Mouse (Mus musculus): Measurements from ENCODE around the gene Tas1r1. TPM values are rescaled to one million over a fixed set of nuclear protein-coding genes. Genes with fewer than 3 reads are reported as not detected.
A peak's percentile ranks its signal among the peaks of the same experiment; 100 is the strongest.

The Tas1r1 gene
- polyA plus RNA-seq, 1 experiment from 2014 or later = 0.67 TPM

- Histone ChIP-seq H3K4me1 (replicated peaks; ENCODE audit: control insufficient read depth, insufficient read depth, low read length) (peaks cover 8% of the 10 kb centered on the region), H3K27ac (ENCODE audit: low read depth, low read length) (no peak overlapping the region), H3K4me3 (ENCODE audit: low read depth, low read length) (no peak overlapping the region), H3K9me3 (ENCODE audit: control insufficient read depth, low read length) (no peaks in the 10 kb centered on the region), H3K4me2 (ENCODE audit: low read depth, low read length, severe bottlenecking) (no peak overlapping the region), H3K36me3 (ENCODE audit: control insufficient read depth, insufficient read depth, low read length) (peaks cover 8% of the 10 kb centered on the region), H3K9ac (ENCODE audit: low read length) (no peak overlapping the region), H3K27me3 (ENCODE audit: control insufficient read depth, insufficient read depth, low read length) (no peaks in the 10 kb centered on the region)
- 86% methylated on average over 6 of the region's 6 CpGs for WGBS
- no peak for ATAC-seq (replicated peaks; ENCODE audit: low FRiP score)
- DNase-seq (ENCODE audit: low spot score) = no peak
Observed at GRCm38 (mm10) chr4:151993035-151993434, 45.3 kb downstream of the Tas1r1 start.

DNA sequence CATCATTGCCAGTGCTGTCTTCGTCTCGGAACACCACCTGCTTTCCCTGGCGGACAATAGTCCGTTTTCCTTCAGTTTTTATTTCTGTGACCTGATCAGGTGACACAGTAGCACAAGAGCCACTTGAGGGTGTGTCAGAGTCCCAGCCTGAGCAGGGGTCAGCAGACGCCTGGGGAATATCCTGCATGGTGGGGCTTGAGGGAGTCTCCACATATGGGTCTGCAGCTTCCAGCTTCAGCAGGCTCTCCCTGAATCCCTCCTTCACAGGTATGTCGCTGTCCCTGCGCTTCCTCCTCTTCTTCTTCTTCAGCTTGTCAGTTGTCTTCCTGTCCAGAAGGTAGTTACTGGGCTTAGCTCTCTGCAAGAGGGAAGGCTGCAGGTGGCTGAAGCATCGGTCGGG lies 46.3 kb downstream of the Tas1r1 start:
- ATAC-seq (replicated peaks; ENCODE audit: low FRiP score) (no peak), DNase-seq (ENCODE audit: low spot score) (no peak)
- Histone ChIP-seq H3K4me3 (ENCODE audit: low read depth, low read length) (no peak overlapping the region), H3K27me3 (ENCODE audit: control insufficient read depth, insufficient read depth, low read length) (no peaks in the 10 kb centered on the region), H3K4me1 (replicated peaks; ENCODE audit: control insufficient read depth, insufficient read depth, low read length) (peaks cover 10% of the 10 kb centered on the region), H3K36me3 (ENCODE audit: control insufficient read depth, insufficient read depth, low read length) (peaks cover 8% of the 10 kb centered on the region), H3K9me3 (ENCODE audit: control insufficient read depth, low read length) (no peaks in the 10 kb centered on the region), H3K4me2 (ENCODE audit: low read depth, low read length, severe bottlenecking) (no peak overlapping the region), H3K9ac (ENCODE audit: low read length) (no peak overlapping the region), H3K27ac (ENCODE audit: low read depth, low read length) (no peak overlapping the region)
- 93% methylated on average over 9 of the region's 9 CpGs for WGBS

GRCm38 (mm10) chr4:151989110-151989488 lies 49.3 kb downstream of the Tas1r1 start:
- H3K27ac ChIP-seq (ENCODE audit: low read depth, low read length) = no peak overlapping the region

DNA sequence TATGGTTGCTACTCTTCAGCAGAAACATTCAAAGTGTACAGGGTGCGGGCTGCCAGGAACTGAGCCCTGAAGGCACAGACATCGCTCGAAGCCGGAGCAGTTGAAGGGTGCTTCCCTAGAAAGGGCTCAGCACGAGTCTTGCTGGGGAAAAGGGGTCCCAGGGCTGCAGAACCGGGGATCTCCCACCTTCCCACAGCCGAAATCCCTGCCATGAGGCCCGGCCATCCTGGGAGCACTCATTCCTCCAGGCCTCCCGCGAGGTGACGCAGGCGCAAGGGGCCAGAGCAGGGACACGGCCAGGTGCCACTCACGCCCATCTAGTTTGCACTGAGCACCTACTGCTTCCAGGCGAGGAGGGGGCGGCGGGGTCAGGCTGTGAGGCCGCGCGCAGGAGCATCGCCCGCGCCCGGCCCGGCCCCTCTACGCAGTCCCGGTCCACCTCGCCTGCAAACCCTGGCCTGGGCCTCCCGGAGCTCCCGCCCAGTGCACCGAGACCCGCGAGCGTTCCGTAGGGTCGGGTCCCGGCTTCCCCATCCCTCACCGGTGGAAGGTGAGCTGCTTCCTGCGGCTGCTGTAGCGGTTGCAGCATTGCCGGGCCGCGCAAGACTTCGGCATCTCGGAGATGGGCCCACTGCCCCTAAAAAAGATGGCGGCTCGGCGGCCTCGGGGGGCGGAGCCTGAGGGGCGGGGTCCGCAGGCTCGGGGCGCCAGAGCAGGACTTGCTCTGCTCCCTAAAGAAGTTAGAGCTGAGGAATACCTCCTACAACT lies 49.8 kb downstream of the Tas1r1 start, which contains the start of gene Thap3:
Gene Thap3 (minus strand): TSS at position 656 of the 768 bp plus-strand sequence.
- H3K27ac ChIP-seq (ENCODE audit: low read depth, low read length) = peak within 1 kb of the TSS; percentile 48; the same call in 1 of the 2 replicates
- H3K9me3 ChIP-seq (ENCODE audit: control insufficient read depth, low read length) = no peaks in the 10 kb centered on the region
- peak within 1 kb of the TSS; percentile 84 for H3K4me3 ChIP-seq (ENCODE audit: low read depth, low read length)
- DNase-seq (ENCODE audit: low spot score) (peak; percentile 89), ATAC-seq (replicated peaks; ENCODE audit: low FRiP score) (peak; percentile 81)
- H3K36me3 ChIP-seq (ENCODE audit: control insufficient read depth, insufficient read depth, low read length) = peaks cover 8% of the 10 kb centered on the region
- peak within 1 kb of the TSS; percentile 96 for H3K9ac ChIP-seq (ENCODE audit: low read length)
- H3K27me3 ChIP-seq (ENCODE audit: control insufficient read depth, insufficient read depth, low read length) = no peaks in the 10 kb centered on the region
- WGBS = 1% methylated on average over 54 of the region's 54 CpGs
- peaks cover 4% of the 10 kb centered on the region for H3K4me1 ChIP-seq (replicated peaks; ENCODE audit: control insufficient read depth, insufficient read depth, low read length)
- peak within 1 kb of the TSS; percentile 80 for H3K4me2 ChIP-seq (ENCODE audit: low read depth, low read length, severe bottlenecking)

More at GRCm38 (mm10) chr4:151989110-151989488, 49.3 kb downstream of the Tas1r1 start:
- Histone ChIP-seq H3K4me3 (ENCODE audit: low read depth, low read length) (peak overlapping the region; percentile 84), H3K9me3 (ENCODE audit: control insufficient read depth, low read length) (no peaks in the 10 kb centered on the region), H3K4me2 (ENCODE audit: low read depth, low read length, severe bottlenecking) (peak overlapping the region; percentile 80; the same call in 1 of the 2 replicates), H3K36me3 (ENCODE audit: control insufficient read depth, insufficient read depth, low read length) (peaks cover 8% of the 10 kb centered on the region), H3K9ac (ENCODE audit: low read length) (peak overlapping the region; percentile 96), H3K27me3 (ENCODE audit: control insufficient read depth, insufficient read depth, low read length) (no peaks in the 10 kb centered on the region), H3K4me1 (replicated peaks; ENCODE audit: control insufficient read depth, insufficient read depth, low read length) (peaks cover 7% of the 10 kb centered on the region)
- 29% methylated on average over 6 of the region's 6 CpGs for WGBS
- DNase-seq (ENCODE audit: low spot score) (no peak), ATAC-seq (replicated peaks; ENCODE audit: low FRiP score) (peak; percentile 37; the same call in 1 of the 2 replicates)

- no peaks in the 10 kb centered on the region for H3K27me3 ChIP-seq (ENCODE audit: control insufficient read depth, insufficient read depth, low read length)
- ATAC-seq (replicated peaks; ENCODE audit: low FRiP score) (no peak), DNase-seq (ENCODE audit: low spot score) (no peak)
- H3K4me3 ChIP-seq (ENCODE audit: low read depth, low read length) = peak overlapping the region; percentile 84
- H3K4me1 ChIP-seq (replicated peaks; ENCODE audit: control insufficient read depth, insufficient read depth, low read length) = peaks cover 4% of the 10 kb centered on the region
- no peaks in the 10 kb centered on the region for H3K9me3 ChIP-seq (ENCODE audit: control insufficient read depth, low read length)
- H3K9ac ChIP-seq (ENCODE audit: low read length) = peak overlapping the region; percentile 96
- 30% methylated on average over 10 of the region's 10 CpGs for whole genome bisulfite sequencing
- peak overlapping the region; percentile 80 for H3K4me2 ChIP-seq (ENCODE audit: low read depth, low read length, severe bottlenecking)
- peaks cover 8% of the 10 kb centered on the region for H3K36me3 ChIP-seq (ENCODE audit: control insufficient read depth, insufficient read depth, low read length)
- no peak overlapping the region for H3K27ac ChIP-seq (ENCODE audit: low read depth, low read length)
Observed at GRCm38 (mm10) chr4:151988014-151988341, 50.4 kb downstream of the Tas1r1 start.

GRCm38 (mm10) chr4:151986650-151987049 lies 51.7 kb downstream of the Tas1r1 start:
- peaks cover 4% of the 10 kb centered on the region for H3K4me1 ChIP-seq (replicated peaks; ENCODE audit: control insufficient read depth, insufficient read depth, low read length)

GRCm38 (mm10) chr4:151985886-151986285 lies 52.5 kb downstream of the Tas1r1 start:
- Histone ChIP-seq H3K27ac (ENCODE audit: low read depth, low read length) (no peak overlapping the region), H3K36me3 (ENCODE audit: control insufficient read depth, insufficient read depth, low read length) (peaks cover 1% of the 10 kb centered on the region; the same call in 1 of the 2 replicates), H3K4me2 (ENCODE audit: low read depth, low read length, severe bottlenecking) (no peak overlapping the region), H3K27me3 (ENCODE audit: control insufficient read depth, insufficient read depth, low read length) (no peaks in the 10 kb centered on the region), H3K4me3 (ENCODE audit: low read depth, low read length) (no peak overlapping the region), H3K9ac (ENCODE audit: low read length) (no peak overlapping the region), H3K9me3 (ENCODE audit: control insufficient read depth, low read length) (no peaks in the 10 kb centered on the region), H3K4me1 (replicated peaks; ENCODE audit: control insufficient read depth, insufficient read depth, low read length) (peaks cover 4% of the 10 kb centered on the region)
- 45% methylated on average over 10 of the region's 10 CpGs for WGBS
- ATAC-seq (replicated peaks; ENCODE audit: low FRiP score) (no peak), DNase-seq (ENCODE audit: low spot score) (no peak)

More at GRCm38 (mm10) chr4:151986650-151987049, 51.7 kb downstream of the Tas1r1 start:
- no peak overlapping the region for H3K4me3 ChIP-seq (ENCODE audit: low read depth, low read length)
- H3K9ac ChIP-seq (ENCODE audit: low read length) = no peak overlapping the region
- H3K9me3 ChIP-seq (ENCODE audit: control insufficient read depth, low read length) = no peaks in the 10 kb centered on the region
- H3K36me3 ChIP-seq (ENCODE audit: control insufficient read depth, insufficient read depth, low read length) = peaks cover 8% of the 10 kb centered on the region
- ATAC-seq (replicated peaks; ENCODE audit: low FRiP score) (no peak), DNase-seq (ENCODE audit: low spot score) (no peak)
- H3K4me2 ChIP-seq (ENCODE audit: low read depth, low read length, severe bottlenecking) = no peak overlapping the region
- no peak overlapping the region for H3K27ac ChIP-seq (ENCODE audit: low read depth, low read length)
- H3K27me3 ChIP-seq (ENCODE audit: control insufficient read depth, insufficient read depth, low read length) = no peaks in the 10 kb centered on the region
- WGBS = 75% methylated on average over 8 of the region's 8 CpGs

- H3K36me3 ChIP-seq (ENCODE audit: control insufficient read depth, insufficient read depth, low read length) = no peaks in the 10 kb centered on the region; the same call in 1 of the 2 replicates
- H3K9ac ChIP-seq (ENCODE audit: low read length) = no peak overlapping the region
- H3K27ac ChIP-seq (ENCODE audit: low read depth, low read length) = no peak overlapping the region
- no peaks in the 10 kb centered on the region for H3K9me3 ChIP-seq (ENCODE audit: control insufficient read depth, low read length)
- ATAC-seq (replicated peaks; ENCODE audit: low FRiP score) (no peak), DNase-seq (ENCODE audit: low spot score) (no peak)
- no peaks in the 10 kb centered on the region for H3K27me3 ChIP-seq (ENCODE audit: control insufficient read depth, insufficient read depth, low read length)
- 33% methylated on average over 8 of the region's 9 CpGs for WGBS
- H3K4me2 ChIP-seq (ENCODE audit: low read depth, low read length, severe bottlenecking) = no peak overlapping the region
- H3K4me1 ChIP-seq (replicated peaks; ENCODE audit: control insufficient read depth, insufficient read depth, low read length) = peaks cover 2% of the 10 kb centered on the region; the same call in 1 of the 2 replicates
- no peak overlapping the region for H3K4me3 ChIP-seq (ENCODE audit: low read depth, low read length)
Observed at GRCm38 (mm10) chr4:151983560-151983959, 54.8 kb downstream of the Tas1r1 start.

All from forebrain, embryonic 11.5 days (tissue).